In the genomic region with DNA sequence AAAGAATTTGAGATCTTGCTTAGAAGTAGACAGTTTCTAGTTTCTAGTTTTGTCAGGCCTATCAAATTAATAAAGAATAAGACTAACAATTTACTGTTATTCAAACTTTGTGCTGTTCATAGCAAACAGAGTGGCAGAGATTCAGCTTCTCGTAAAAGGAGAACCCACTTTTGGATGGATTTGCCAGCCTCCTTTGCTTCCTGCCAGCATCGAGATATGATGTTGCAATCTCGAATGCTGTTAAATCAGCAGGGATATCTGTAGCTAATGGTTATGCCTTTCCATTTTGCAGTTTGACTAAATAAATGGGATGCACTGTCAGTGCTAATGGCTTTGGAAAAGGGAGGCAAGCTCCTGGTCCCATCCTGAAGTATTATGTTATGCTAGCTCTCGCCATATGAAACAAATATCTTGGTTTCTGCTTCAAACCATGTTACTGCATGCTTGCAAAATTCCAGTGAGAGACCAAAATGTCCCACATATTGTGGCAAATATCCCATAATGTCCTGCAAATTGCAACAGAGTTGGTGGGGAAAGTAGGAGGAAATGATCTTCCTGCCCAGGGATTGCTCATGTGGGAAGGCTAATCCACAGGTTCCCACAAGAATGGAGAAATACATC, we compare ENCODE assay signal across 26 mouse cellular contexts.
DNase-seq lines count a peak whose midpoint lies in the region; TF ChIP-seq lines count a peak whose summit lies in the region.
"Had no signal": no experiment of that assay in that cellular context is flagged by ENCODE, and none has a peak within 500 bp of the region (broad histone marks: within the 10 kb centered on the region; RNA-seq: fewer than 3 reads in every experiment).

No protein-coding gene starts in this region.

- no peaks in the 10 kb centered on the region for H3K36me3 ChIP-seq in heart, embryonic 10.5 days
- H3K36me3 ChIP-seq: embryonic facial prominence, embryonic 12.5 days; forebrain, embryonic 15.5 days; heart, embryonic 15.5 days; hindbrain, embryonic 10.5 days; intestine, embryonic 15.5 days; limb, embryonic 13.5 days; liver, embryonic 13.5 days; midbrain, embryonic 12.5 days; stomach, embryonic 15.5 days had no signal

- no peak overlapping the region for H3K4me3 ChIP-seq in heart, embryonic 10.5 days
- H3K4me3 ChIP-seq in bone marrow macrophage, adult 2 months (ENCODE audit: insufficient read depth, low read length), result no peak overlapping the region
- H3K4me3 ChIP-seq: embryonic facial prominence, embryonic 12.5 days; forebrain, embryonic 15.5 days; heart, embryonic 15.5 days; hindbrain, embryonic 10.5 days; intestine, embryonic 15.5 days; limb, embryonic 13.5 days; liver, embryonic 13.5 days; midbrain, embryonic 12.5 days; stomach, embryonic 15.5 days had no signal

- H3K27me3 ChIP-seq in heart, embryonic 10.5 days (ENCODE audit: insufficient read depth, poor library complexity, severe bottlenecking), result no peaks in the 10 kb centered on the region
- H3K27me3 ChIP-seq: embryonic facial prominence, embryonic 12.5 days; forebrain, embryonic 15.5 days; heart, embryonic 15.5 days; intestine, embryonic 15.5 days; limb, embryonic 13.5 days; liver, embryonic 13.5 days; midbrain, embryonic 12.5 days; stomach, embryonic 15.5 days had no signal

- no peaks in the 10 kb centered on the region for H3K4me1 ChIP-seq in heart, embryonic 10.5 days
- H3K4me1 ChIP-seq in bone marrow macrophage, adult 2 months (ENCODE audit: control insufficient read depth, insufficient read depth, low read length), result peaks cover 4% of the 10 kb centered on the region
- H3K4me1 ChIP-seq: embryonic facial prominence, embryonic 12.5 days; forebrain, embryonic 15.5 days; heart, embryonic 15.5 days; hindbrain, embryonic 10.5 days; intestine, embryonic 15.5 days; limb, embryonic 13.5 days; liver, embryonic 13.5 days; midbrain, embryonic 12.5 days; stomach, embryonic 15.5 days had no signal

- H3K27ac ChIP-seq in heart, embryonic 10.5 days, result no peak overlapping the region
- H3K27ac ChIP-seq in bone marrow macrophage, adult 2 months (ENCODE audit: insufficient read depth, low read depth, low read length), result 0 out of 2 replicates have a peak overlapping the region, but pooled peaks have one; percentile 1
- H3K27ac ChIP-seq: embryonic facial prominence, embryonic 12.5 days; forebrain, embryonic 15.5 days; heart, embryonic 15.5 days; hindbrain, embryonic 10.5 days; intestine, embryonic 15.5 days; limb, embryonic 13.5 days; liver, embryonic 13.5 days; midbrain, embryonic 12.5 days; stomach, embryonic 15.5 days had no signal

- no peak for TF ChIP-seq POLR2A in bone marrow macrophage, adult 2 months (IDR thresholded peaks at IDR 0.05; ENCODE audit: borderline replicate concordance, low read depth, low read length)

- peaks cover 3% of the 10 kb centered on the region; the same call in 1 of the 2 replicates for H3K9me3 ChIP-seq in heart, embryonic 10.5 days
- H3K9me3 ChIP-seq: embryonic facial prominence, embryonic 12.5 days; forebrain, embryonic 15.5 days; heart, embryonic 15.5 days; hindbrain, embryonic 10.5 days; intestine, embryonic 15.5 days; limb, embryonic 13.5 days; liver, embryonic 13.5 days; midbrain, embryonic 12.5 days; stomach, embryonic 15.5 days had no signal

- 82% methylated on average over 4 of the region's 4 CpGs for WGBS in heart, embryonic 10.5 days

- TF ChIP-seq CTCF in bone marrow macrophage, adult 2 months (IDR thresholded peaks at IDR 0.05; ENCODE audit: low read depth, low read length), result no peak

- peak; percentile 19 for DNase-seq in adrenal gland, postnatal 14 days
- no peak for DNase-seq in adrenal gland, adult 18-20 months (ENCODE audit: low spot score in 2 of 2)
- peak; percentile 1 to 2 for DNase-seq in heart, adult 9 months (ENCODE audit: low spot score in 2 of 2)
- DNase-seq in heart, embryonic 10.5 days (ENCODE audit: low spot score), result no peak
- DNase-seq in gonadal fat pad, adult 2 months (ENCODE audit: low read depth), result peak; percentile 14
- no peak for DNase-seq in cerebellum, adult 9-10 months
- DNase-seq in neural tube, embryonic 10.5 days (ENCODE audit: extremely low spot score, low spot score), result no peak
- DNase-seq: cerebellum, adult 11-12 months; cerebellum, postnatal 14 days; kidney, adult 8-10 months; kidney, postnatal 14 days; liver, embryonic 13.5 days; lung, adult 2 months; lung, postnatal 14 days; retina, postnatal 1 day; right cerebral cortex, postnatal 25 days; thymus, postnatal 25 days had no signal

Comparison
In these comparisons a context has a peak if more than half of its experiments do, and no peak if none do; other contexts are left out.
1. DNase-seq: peak in adrenal gland, postnatal 14 days (single experiment), heart, adult 9 months (2 of 2) and gonadal fat pad, adult 2 months (single experiment); none in adrenal gland, adult 18-20 months (0 of 2), heart, embryonic 10.5 days (single experiment), cerebellum, adult 9-10 months (single experiment) and neural tube, embryonic 10.5 days (single experiment).